Mouse (Mus musculus): ENCODE measurements around the gene Slc2a5. TPM values are rescaled to one million over a fixed set of nuclear protein-coding genes. Genes with fewer than 3 reads are reported as not detected.

Slc2a5 gene
- polyA plus RNA-seq, 1 experiment from 2014 or later, result 0.16 TPM

- ATAC-seq (peak; percentile 48; the same call in 1 of the 2 replicates), DNase-seq (no peak)
- WGBS (ENCODE audit: insufficient replicate concordance), result 54% methylated on average over 11 of the region's 11 CpGs
- Histone ChIP-seq H3K4me3 (ENCODE audit: low read depth, low read length) (no peak overlapping the region), H3K27me3 (ENCODE audit: insufficient read depth, low read length) (no peaks in the 10 kb centered on the region), H3K4me1 (ENCODE audit: insufficient read depth) (no peaks in the 10 kb centered on the region), H3K9me3 (ENCODE audit: low read length) (no peaks in the 10 kb centered on the region), H3K9ac (replicated peaks) (no peak overlapping the region), H3K4me2 (ENCODE audit: low read depth, low read length) (no peak overlapping the region), H3K36me3 (replicated peaks; ENCODE audit: insufficient read depth, low read length) (no peaks in the 10 kb centered on the region), H3K27ac (ENCODE audit: low read depth) (no peak overlapping the region)
- TF ChIP-seq EP300 (IDR thresholded peaks at IDR 0.05; ENCODE audit: low read depth), result no peak
- no peak for TF ChIP-seq CTCF (IDR thresholded peaks at IDR 0.05; ENCODE audit: low read depth)
These were observed 69.2 kb downstream of the Slc2a5 start for GRCm38 (mm10) chr4:150188236-150188635.

- Histone ChIP-seq H3K4me3 (ENCODE audit: low read depth, low read length) (no peak overlapping the region), H3K9me3 (ENCODE audit: low read length) (no peaks in the 10 kb centered on the region), H3K4me1 (ENCODE audit: insufficient read depth) (no peaks in the 10 kb centered on the region), H3K9ac (replicated peaks) (no peak overlapping the region), H3K36me3 (replicated peaks; ENCODE audit: insufficient read depth, low read length) (no peaks in the 10 kb centered on the region), H3K4me2 (ENCODE audit: low read depth, low read length) (no peak overlapping the region), H3K27me3 (ENCODE audit: insufficient read depth, low read length) (no peaks in the 10 kb centered on the region), H3K27ac (ENCODE audit: low read depth) (no peak overlapping the region)
- DNase-seq, result no peak
- TF ChIP-seq CTCF (IDR thresholded peaks at IDR 0.05; ENCODE audit: low read depth) (no peak), EP300 (IDR thresholded peaks at IDR 0.05; ENCODE audit: low read depth) (no peak)
- no peak for ATAC-seq
- 75% methylated on average over 6 of the region's 6 CpGs for WGBS (ENCODE audit: insufficient replicate concordance)
These were observed 73.1 kb downstream of the Slc2a5 start for GRCm38 (mm10) chr4:150192199-150192598.

Other genes with a start within 250 kb of the Slc2a5 start
- gene Spsb1, start 164.2 kb upstream of the Slc2a5 start, polyA plus RNA-seq (2015; fragmentation: Nextera tagmentation; extraction: Ambion mirVana), result 1.3 and 1.7 TPM in 2 replicates
- 33.0 and 36.5 TPM in 2 replicates for gene H6pd, start 110.3 kb upstream of the Slc2a5 start, polyA plus RNA-seq (2015; fragmentation: Nextera tagmentation; extraction: Ambion mirVana)
- gene Gpr157, start 31.9 kb upstream of the Slc2a5 start, polyA plus RNA-seq (2015; fragmentation: Nextera tagmentation; extraction: Ambion mirVana), result 0.33 and 0.38 TPM in 2 replicates
- not detected in 2 replicates for gene Slc2a7, start 29.7 kb downstream of the Slc2a5 start, polyA plus RNA-seq (2015; fragmentation: Nextera tagmentation; extraction: Ambion mirVana)
- not detected in 2 replicates for gene Car6, start 82.0 kb downstream of the Slc2a5 start, polyA plus RNA-seq (2015; fragmentation: Nextera tagmentation; extraction: Ambion mirVana)
- 574 and 747 TPM in 2 replicates for gene Eno1, start 117.4 kb downstream of the Slc2a5 start, polyA plus RNA-seq (2015; fragmentation: Nextera tagmentation; extraction: Ambion mirVana)
- gene Rere, start 162.4 kb downstream of the Slc2a5 start, polyA plus RNA-seq (2015; fragmentation: Nextera tagmentation; extraction: Ambion mirVana), result 4.3 and 4.8 TPM in 2 replicates

Data from liver, postnatal 0 days (tissue).